Mouse (Mus musculus) E14TG2a.4 (cell line): Measurements from ENCODE around the gene Oaz1.

Source experiments
- CTCF ChIP-seq: conservative IDR thresholded peaks from 2 replicates; pipeline ENCODE4 v1.5.1; 2014; ENCODE audit warnings: low read length
- NANOG ChIP-seq: IDR thresholded peaks from 2 replicates; pipeline ENCODE4 v1.6.1; 2014; ENCODE audit warnings: borderline replicate concordance, low read length, mixed read lengths
- POU5F1 ChIP-seq: IDR thresholded peaks from 2 replicates; pipeline ENCODE4 v1.6.1; 2014; ENCODE audit warnings: low read length, borderline replicate concordance

GRCm38 (mm10) chr10:80843931-80844547 is 17.6 kb downstream of the Oaz1 start, which contains the start of gene Lingo3:
- TF ChIP-seq CTCF (no peak), POU5F1 (no peak), NANOG (no peak)
